Mouse (Mus musculus): ENCODE results near the gene Tbc1d30. TPM values are rescaled to one million over a fixed set of nuclear protein-coding genes. Genes with fewer than 3 reads are reported as not detected.
A peak's percentile ranks its signal among the peaks of the same experiment; 100 is the strongest.

The Tbc1d30 gene
- polyA plus RNA-seq, 1 experiment from 2014 or later, result 8.0 TPM

DNA sequence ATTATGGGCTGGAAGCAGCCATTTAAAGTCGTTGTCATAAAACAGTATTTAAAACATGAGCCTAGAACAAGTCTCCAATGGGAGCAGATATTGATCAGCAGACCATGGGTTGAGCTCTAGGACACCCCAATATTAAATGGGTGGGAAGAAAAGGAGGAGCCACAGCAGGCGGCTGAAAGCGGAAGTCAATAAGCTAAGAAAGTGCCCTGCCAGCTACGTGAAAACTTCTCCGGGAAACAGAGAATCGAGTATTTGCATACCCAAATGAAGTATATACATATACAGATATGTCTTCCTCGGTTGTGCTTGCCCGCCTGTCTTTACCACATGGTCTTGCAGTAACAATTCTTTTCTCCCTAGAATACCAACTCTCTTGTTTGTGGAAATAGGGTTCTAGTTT is 96.7 kb downstream of the Tbc1d30 start:
- Histone ChIP-seq H3K4me1 (no peaks in the 10 kb centered on the region), H3K36me3 (no peaks in the 10 kb centered on the region), H3K4me3 (replicated peaks) (no peak overlapping the region), H3K9me3 (no peaks in the 10 kb centered on the region), H3K9ac (no peak overlapping the region), H3K27me3 (replicated peaks) (no peaks in the 10 kb centered on the region), H3K4me2 (no peak overlapping the region), H3K27ac (no peak overlapping the region)
- ATAC-seq (ENCODE audit: insufficient read depth, low FRiP score, low read depth), result no peak
- 81% methylated on average over 8 of the region's 8 CpGs for WGBS

DNA sequence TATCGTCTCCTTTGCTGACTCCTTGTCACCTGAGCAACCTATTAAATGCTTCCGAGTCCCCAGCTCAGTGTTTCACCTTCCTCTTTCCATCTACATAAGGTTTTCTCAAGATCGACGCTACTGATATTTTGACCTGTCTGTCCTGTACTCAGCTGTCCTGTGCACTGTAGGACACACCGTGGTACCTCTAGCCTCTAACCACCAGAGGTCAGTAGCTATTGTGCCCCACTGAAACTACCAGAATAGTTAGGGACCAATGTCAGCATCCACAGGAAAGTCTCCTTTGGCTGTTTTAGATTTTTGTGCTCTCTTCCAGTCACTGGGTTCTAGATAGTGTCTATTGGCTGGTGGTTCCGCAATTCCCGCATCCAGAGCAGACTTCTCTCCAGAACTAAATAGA is 98.3 kb downstream of the Tbc1d30 start:
- no peaks in the 10 kb centered on the region for H3K27me3 ChIP-seq (replicated peaks)
- H3K4me2 ChIP-seq, result no peak overlapping the region
- H3K9me3 ChIP-seq, result no peaks in the 10 kb centered on the region
- 68% methylated on average over 7 of the region's 7 CpGs for WGBS
- no peak overlapping the region for H3K9ac ChIP-seq
- no peaks in the 10 kb centered on the region for H3K36me3 ChIP-seq
- no peak for ATAC-seq (ENCODE audit: insufficient read depth, low FRiP score, low read depth)
- no peak overlapping the region for H3K4me3 ChIP-seq (replicated peaks)
- no peak overlapping the region for H3K27ac ChIP-seq
- H3K4me1 ChIP-seq, result no peaks in the 10 kb centered on the region

DNA sequence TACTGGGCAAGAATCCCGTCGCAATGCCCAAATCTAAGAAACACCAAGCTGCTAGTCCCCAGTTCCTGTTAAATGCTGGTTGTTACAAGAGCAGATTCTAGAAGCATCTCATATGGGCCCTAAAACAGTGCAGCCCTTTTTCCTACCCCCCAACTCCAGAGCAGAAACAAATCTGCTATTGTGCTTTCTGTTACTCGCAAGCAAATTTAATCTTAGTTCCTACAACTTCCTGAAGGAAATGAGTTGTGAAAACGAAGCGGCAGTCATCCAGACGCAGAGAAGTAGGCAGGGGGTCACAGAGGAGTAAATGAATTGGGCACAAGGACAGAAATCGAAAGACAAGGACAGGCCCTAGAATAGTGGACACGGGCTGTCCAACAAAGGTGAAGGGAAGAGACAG is 99.9 kb downstream of the Tbc1d30 start:
- Histone ChIP-seq H3K4me3 (replicated peaks) (no peak overlapping the region), H3K36me3 (no peaks in the 10 kb centered on the region), H3K27me3 (replicated peaks) (no peaks in the 10 kb centered on the region), H3K9me3 (no peaks in the 10 kb centered on the region), H3K9ac (no peak overlapping the region), H3K4me1 (no peaks in the 10 kb centered on the region), H3K4me2 (no peak overlapping the region), H3K27ac (no peak overlapping the region)
- 65% methylated on average over 8 of the region's 8 CpGs for WGBS
- no peak for ATAC-seq (ENCODE audit: insufficient read depth, low FRiP score, low read depth)

DNA sequence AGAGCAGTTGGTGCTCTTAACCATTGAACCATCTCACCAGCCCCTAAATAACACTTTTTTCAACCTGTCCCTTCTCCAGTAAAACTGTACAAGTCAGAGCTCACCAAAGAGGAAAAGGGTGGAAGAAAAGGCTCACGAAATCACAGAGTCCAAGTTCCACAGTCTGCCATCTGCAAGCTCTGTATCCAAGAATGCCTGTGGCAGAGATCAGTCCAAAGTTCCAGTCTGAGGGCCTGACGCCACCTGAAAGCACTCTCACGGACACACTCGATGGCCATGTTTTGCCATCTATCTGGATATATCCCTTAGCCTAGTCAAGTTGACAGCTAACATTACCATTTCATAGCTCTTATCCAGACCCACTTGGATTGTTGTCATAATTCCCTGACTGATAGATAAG is 101.3 kb downstream of the Tbc1d30 start:
- WGBS, result 95% methylated on average over 4 of the region's 4 CpGs
- Histone ChIP-seq H3K27ac (no peak overlapping the region), H3K4me2 (no peak overlapping the region)

GRCm38 (mm10) chr10:121247545-121247944 is 103.5 kb downstream of the Tbc1d30 start:
- H3K4me2 ChIP-seq, result no peak overlapping the region
- no peak for ATAC-seq (ENCODE audit: insufficient read depth, low FRiP score, low read depth)
- H3K4me3 ChIP-seq (replicated peaks), result no peak overlapping the region
- no peak overlapping the region for H3K27ac ChIP-seq
- no peaks in the 10 kb centered on the region for H3K27me3 ChIP-seq (replicated peaks)
- no peaks in the 10 kb centered on the region for H3K36me3 ChIP-seq
- H3K4me1 ChIP-seq, result no peaks in the 10 kb centered on the region
- H3K9me3 ChIP-seq, result no peaks in the 10 kb centered on the region
- 79% methylated on average over 11 of the region's 11 CpGs for WGBS
- H3K9ac ChIP-seq, result no peak overlapping the region

More for the DNA sequence above, 101.3 kb downstream of the Tbc1d30 start:
- no peaks in the 10 kb centered on the region for H3K27me3 ChIP-seq (replicated peaks)
- no peaks in the 10 kb centered on the region for H3K4me1 ChIP-seq
- H3K36me3 ChIP-seq, result no peaks in the 10 kb centered on the region
- no peak for ATAC-seq (ENCODE audit: insufficient read depth, low FRiP score, low read depth)
- no peak overlapping the region for H3K9ac ChIP-seq
- H3K9me3 ChIP-seq, result no peaks in the 10 kb centered on the region
- H3K4me3 ChIP-seq (replicated peaks), result no peak overlapping the region

- Histone ChIP-seq H3K9me3 (no peaks in the 10 kb centered on the region), H3K27me3 (replicated peaks) (no peaks in the 10 kb centered on the region), H3K36me3 (no peaks in the 10 kb centered on the region), H3K4me2 (no peak overlapping the region), H3K9ac (no peak overlapping the region), H3K4me3 (replicated peaks) (no peak overlapping the region), H3K27ac (no peak overlapping the region), H3K4me1 (no peaks in the 10 kb centered on the region)
- ATAC-seq (ENCODE audit: insufficient read depth, low FRiP score, low read depth), result no peak
- WGBS, result 87% methylated on average over 21 of the region's 21 CpGs
Observed at GRCm38 (mm10) chr10:121246971-121247370, 104.1 kb downstream of the Tbc1d30 start.

DNA sequence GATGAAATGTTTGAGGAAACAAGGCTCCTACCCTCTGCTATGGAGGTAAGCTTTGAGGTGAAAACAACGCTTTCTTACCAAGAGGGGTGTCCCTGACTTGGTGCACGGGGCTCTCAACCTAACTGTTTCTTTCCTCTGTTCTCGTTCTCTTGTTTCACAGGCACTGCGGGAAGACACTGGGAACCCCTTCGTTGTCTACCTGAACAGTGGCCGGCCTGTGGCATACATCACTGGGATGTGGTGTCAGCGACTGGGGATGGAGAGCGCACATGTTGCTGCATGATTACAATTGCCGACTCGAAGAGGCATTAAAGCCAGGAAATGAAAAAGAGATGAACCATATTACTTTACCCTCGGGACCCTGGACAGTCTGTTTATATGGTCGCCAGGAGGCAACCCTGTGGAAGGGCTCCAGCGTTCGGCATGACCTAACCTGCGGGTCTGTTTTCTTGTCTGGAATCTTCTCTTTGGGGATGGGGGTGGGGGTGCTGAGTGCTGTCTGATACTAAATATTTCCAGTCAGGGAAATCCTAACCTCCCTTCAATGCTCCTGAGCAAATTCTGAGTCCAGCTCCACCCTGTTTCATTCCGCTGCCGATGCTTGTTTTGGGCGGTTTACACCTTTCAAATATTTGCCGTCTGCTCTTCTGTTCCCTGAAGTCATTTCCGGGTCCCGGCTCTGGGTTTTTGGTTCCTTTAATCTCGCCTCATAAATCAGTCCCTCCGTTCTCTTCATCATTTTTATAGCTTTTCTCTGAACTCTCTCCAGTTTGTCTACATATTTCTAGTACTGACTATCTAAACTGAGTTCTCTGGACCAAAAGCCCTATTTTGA is 107.5 kb downstream of the Tbc1d30 start:
- H3K27ac ChIP-seq, result peak overlapping the region; percentile 52
- no peak overlapping the region for H3K9ac ChIP-seq
- no peaks in the 10 kb centered on the region for H3K36me3 ChIP-seq
- WGBS, result 52% methylated on average over 23 of the region's 23 CpGs
- no peak for ATAC-seq (ENCODE audit: insufficient read depth, low FRiP score, low read depth)
- peak overlapping the region; percentile 12; the same call in 1 of the 2 replicates for H3K4me2 ChIP-seq
- no peaks in the 10 kb centered on the region for H3K27me3 ChIP-seq (replicated peaks)
- no peak overlapping the region for H3K4me3 ChIP-seq (replicated peaks)
- no peaks in the 10 kb centered on the region for H3K9me3 ChIP-seq
- H3K4me1 ChIP-seq, result no peaks in the 10 kb centered on the region

DNA sequence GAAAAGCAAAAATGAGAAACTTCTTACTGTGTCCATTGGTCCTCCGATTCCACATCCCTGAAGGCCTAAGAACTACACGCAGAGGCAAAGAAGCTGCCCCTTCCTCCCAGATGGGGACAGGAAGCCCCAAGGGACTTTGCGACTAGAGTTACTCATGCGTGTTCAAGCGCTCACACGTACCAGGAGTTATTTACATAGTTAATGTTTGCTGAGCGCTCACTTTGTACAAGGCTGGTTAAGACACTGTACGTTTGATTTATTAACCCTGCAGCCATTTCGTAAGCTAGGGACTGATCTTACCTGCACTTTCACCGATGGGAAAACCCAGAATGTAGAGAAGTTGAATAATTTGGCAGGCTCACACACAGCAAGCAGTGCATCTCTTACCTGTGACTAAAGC is 108.5 kb downstream of the Tbc1d30 start:
- Histone ChIP-seq H3K4me3 (replicated peaks) (no peak overlapping the region), H3K4me1 (no peaks in the 10 kb centered on the region), H3K27me3 (replicated peaks) (no peaks in the 10 kb centered on the region), H3K4me2 (no peak overlapping the region), H3K9me3 (no peaks in the 10 kb centered on the region), H3K36me3 (no peaks in the 10 kb centered on the region), H3K9ac (no peak overlapping the region), H3K27ac (peak overlapping the region; percentile 33; the same call in 1 of the 2 replicates)
- peak; percentile 61; the same call in 1 of the 2 replicates for ATAC-seq (ENCODE audit: insufficient read depth, low FRiP score, low read depth)
- 58% methylated on average over 10 of the region's 10 CpGs for WGBS

DNA sequence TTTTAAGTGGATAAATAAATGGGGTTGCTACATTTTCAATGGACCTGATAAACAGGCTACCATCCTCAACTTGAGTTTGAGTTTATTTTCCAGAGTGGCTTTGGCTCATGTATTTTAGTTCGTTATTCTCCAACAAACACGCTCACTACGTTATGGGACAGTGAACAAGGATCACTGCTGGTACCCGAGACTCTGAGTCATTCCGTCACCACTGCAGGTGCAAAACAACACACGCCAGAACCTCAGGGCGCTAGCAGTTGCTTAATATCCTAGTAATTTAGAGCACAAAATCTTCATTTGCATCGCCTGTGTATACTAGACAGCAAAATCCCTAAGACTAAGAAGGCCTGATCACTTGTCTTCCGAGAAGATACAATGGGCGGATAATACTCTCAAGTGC is 112.0 kb downstream of the Tbc1d30 start:
- Histone ChIP-seq H3K36me3 (no peaks in the 10 kb centered on the region), H3K27ac (no peak overlapping the region), H3K4me1 (no peaks in the 10 kb centered on the region), H3K9me3 (no peaks in the 10 kb centered on the region), H3K4me2 (no peak overlapping the region), H3K27me3 (replicated peaks) (no peaks in the 10 kb centered on the region), H3K4me3 (replicated peaks) (no peak overlapping the region), H3K9ac (no peak overlapping the region)
- no peak for ATAC-seq (ENCODE audit: insufficient read depth, low FRiP score, low read depth)
- 88% methylated on average over 10 of the region's 10 CpGs for WGBS

DNA sequence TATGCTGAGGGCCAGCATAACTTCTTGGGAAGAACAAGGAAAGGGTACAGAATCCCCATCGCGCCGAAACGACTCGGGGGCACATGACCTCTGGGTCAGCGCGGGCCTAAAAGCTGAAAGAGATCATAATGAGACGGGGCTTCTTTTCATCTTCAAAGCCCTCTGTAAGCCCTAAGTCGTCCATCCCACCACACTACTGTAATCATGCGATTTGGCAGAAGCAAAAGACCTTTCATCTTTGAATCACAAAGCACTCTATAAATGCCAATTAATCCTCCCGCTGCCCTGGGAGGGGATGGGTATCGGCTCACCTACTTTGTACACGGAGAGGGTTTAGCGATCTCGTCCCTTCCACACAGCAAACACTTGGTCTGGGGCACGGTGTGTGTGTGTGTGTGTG is 112.5 kb downstream of the Tbc1d30 start:
- no peak overlapping the region for H3K4me3 ChIP-seq (replicated peaks)
- H3K9ac ChIP-seq, result no peak overlapping the region
- H3K27ac ChIP-seq, result no peak overlapping the region
- ATAC-seq (ENCODE audit: insufficient read depth, low FRiP score, low read depth), result no peak
- H3K9me3 ChIP-seq, result no peaks in the 10 kb centered on the region
- H3K27me3 ChIP-seq (replicated peaks), result no peaks in the 10 kb centered on the region
- H3K4me1 ChIP-seq, result no peaks in the 10 kb centered on the region
- no peak overlapping the region for H3K4me2 ChIP-seq
- H3K36me3 ChIP-seq, result no peaks in the 10 kb centered on the region
- 64% methylated on average over 16 of the region's 16 CpGs for WGBS

- Histone ChIP-seq H3K9ac (no peak overlapping the region), H3K4me1 (no peaks in the 10 kb centered on the region), H3K36me3 (no peaks in the 10 kb centered on the region), H3K27me3 (replicated peaks) (no peaks in the 10 kb centered on the region), H3K27ac (no peak overlapping the region), H3K4me3 (replicated peaks) (no peak overlapping the region), H3K4me2 (no peak overlapping the region), H3K9me3 (no peaks in the 10 kb centered on the region)
- ATAC-seq (ENCODE audit: insufficient read depth, low FRiP score, low read depth), result no peak
- 73% methylated on average over 5 of the region's 5 CpGs for WGBS
Observed at GRCm38 (mm10) chr10:121237377-121237776, 113.7 kb downstream of the Tbc1d30 start.

DNA sequence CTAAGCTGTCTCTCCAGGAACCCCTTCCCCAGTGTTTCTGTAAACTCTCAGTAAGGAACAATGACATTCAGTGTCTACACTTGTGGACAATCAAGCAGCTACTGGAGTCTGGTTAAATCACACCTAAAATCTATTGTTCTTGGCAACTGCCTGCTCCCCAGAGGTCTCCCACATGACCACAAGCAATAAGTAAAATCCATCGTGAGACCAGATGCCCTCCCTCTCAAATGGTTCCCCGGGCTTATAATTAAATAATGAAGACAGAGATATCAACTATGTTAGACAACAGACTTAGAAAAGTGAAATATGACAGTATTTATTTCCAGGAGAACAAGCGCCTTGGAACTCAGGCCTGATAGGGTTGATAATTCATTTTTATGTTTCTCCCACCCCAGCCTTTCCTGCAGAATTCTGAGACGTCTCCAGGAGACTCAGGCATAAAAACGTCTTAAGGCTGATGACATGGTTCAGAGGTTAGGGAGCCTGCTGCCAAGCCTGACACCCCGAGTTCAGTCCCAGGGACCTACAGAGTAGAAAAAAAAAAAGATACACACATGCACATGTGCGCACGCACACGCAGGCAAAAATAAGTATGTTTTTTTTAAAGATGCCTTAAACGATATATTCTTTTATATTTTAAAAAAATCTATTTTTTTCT is 115.8 kb downstream of the Tbc1d30 start:
- no peak for ATAC-seq (ENCODE audit: insufficient read depth, low FRiP score, low read depth)
- H3K4me1 ChIP-seq, result no peaks in the 10 kb centered on the region
- WGBS, result 60% methylated on average over 10 of the region's 10 CpGs
- no peak overlapping the region for H3K4me2 ChIP-seq
- H3K9ac ChIP-seq, result no peak overlapping the region
- H3K4me3 ChIP-seq (replicated peaks), result no peak overlapping the region
- no peaks in the 10 kb centered on the region for H3K36me3 ChIP-seq
- no peak overlapping the region for H3K27ac ChIP-seq
- H3K9me3 ChIP-seq, result no peaks in the 10 kb centered on the region
- no peaks in the 10 kb centered on the region for H3K27me3 ChIP-seq (replicated peaks)

Data from stomach, embryonic 15.5 days (tissue).